14 mouse cellular contexts compared by ENCODE assay signal in genomic region chr11:115209958-115210357, GRCm38 (mm10). TPM values are rescaled to one million over a fixed set of nuclear protein-coding genes. Genes with fewer than 3 reads are reported as not detected.
A peak's percentile ranks its signal among the peaks of the same experiment; 100 is the strongest.
DNase-seq lines count a peak whose midpoint lies in the region; ATAC-seq and TF ChIP-seq lines count a peak whose summit lies in the region.
"Had no signal": no experiment of that assay in that cellular context is flagged by ENCODE, and none has a peak within 500 bp of the region (broad histone marks: within the 10 kb centered on the region; RNA-seq: fewer than 3 reads in every experiment).

No protein-coding gene starts in this region.

- H3K9ac ChIP-seq in heart, embryonic 15.5 days: no peak overlapping the region
- 0 out of 2 replicates have a peak overlapping the region, but pooled peaks have one; percentile 8 for H3K9ac ChIP-seq in neural tube, embryonic 12.5 days
- 0 out of 2 replicates have a peak overlapping the region, but pooled peaks have one; percentile 24 for H3K9ac ChIP-seq in hindbrain, postnatal 0 days (replicated peaks; ENCODE audit: low read length)
- H3K9ac ChIP-seq: stomach, embryonic 15.5 days had no signal

- WGBS in heart, embryonic 15.5 days: 80% methylated on average over 7 of the region's 7 CpGs
- 78% methylated on average over 7 of the region's 7 CpGs for WGBS in neural tube, embryonic 12.5 days
- WGBS in hindbrain, postnatal 0 days: 78% methylated on average over 7 of the region's 7 CpGs

- peaks cover 10% of the 10 kb centered on the region for H3K4me1 ChIP-seq in heart, embryonic 15.5 days (replicated peaks)
- peaks cover 41% of the 10 kb centered on the region for H3K4me1 ChIP-seq in neural tube, embryonic 12.5 days
- 0 out of 2 replicates have a peak, but pooled peaks cover 7% of the 10 kb centered on the region for H3K4me1 ChIP-seq in hindbrain, postnatal 0 days (ENCODE audit: insufficient read depth, low read length)

- ATAC-seq in heart, embryonic 15.5 days (replicated peaks; ENCODE audit: insufficient number of reproducible peaks, insufficient read depth, low FRiP score, low read depth): no peak
- no peak for ATAC-seq in neural tube, embryonic 12.5 days (ENCODE audit: low FRiP score, low read depth)
- no peak for ATAC-seq in hindbrain, postnatal 0 days
- ATAC-seq: intestine, embryonic 16.5 days had no signal

- H3K4me3 ChIP-seq in heart, embryonic 15.5 days: no peak overlapping the region
- H3K4me3 ChIP-seq in neural tube, embryonic 12.5 days: no peak overlapping the region
- H3K4me3 ChIP-seq in hindbrain, postnatal 0 days (ENCODE audit: low read length): no peak overlapping the region
- H3K4me3 ChIP-seq: erythroblast, embryonic 14.5 days; stomach, embryonic 15.5 days had no signal

- H3K36me3 ChIP-seq in heart, embryonic 15.5 days: peaks cover 9% of the 10 kb centered on the region; the same call in 1 of the 2 replicates
- H3K36me3 ChIP-seq in neural tube, embryonic 12.5 days: peaks cover 15% of the 10 kb centered on the region
- peaks cover 11% of the 10 kb centered on the region for H3K36me3 ChIP-seq in hindbrain, postnatal 0 days (ENCODE audit: insufficient read depth, low read length)
- H3K36me3 ChIP-seq: stomach, embryonic 15.5 days had no signal

- H3K27me3 ChIP-seq in heart, embryonic 15.5 days: peaks cover 9% of the 10 kb centered on the region
- H3K27me3 ChIP-seq in neural tube, embryonic 12.5 days (replicated peaks): peaks cover 4% of the 10 kb centered on the region; the same call in 1 of the 2 replicates
- H3K27me3 ChIP-seq in hindbrain, postnatal 0 days (ENCODE audit: insufficient read depth, low read length): no peaks in the 10 kb centered on the region
- H3K27me3 ChIP-seq: stomach, embryonic 15.5 days had no signal

- no peak overlapping the region for H3K4me2 ChIP-seq in heart, embryonic 15.5 days
- H3K4me2 ChIP-seq in neural tube, embryonic 12.5 days (replicated peaks): no peak overlapping the region
- no peak overlapping the region for H3K4me2 ChIP-seq in hindbrain, postnatal 0 days (ENCODE audit: low read depth, low read length)
- H3K4me2 ChIP-seq: stomach, embryonic 15.5 days had no signal

- no peak for DNase-seq in heart, adult 8-10 months (ENCODE audit: low spot score)
- no peak for DNase-seq in neural tube, embryonic 10.5 days (ENCODE audit: extremely low spot score, low spot score)
- DNase-seq in hindbrain, postnatal 0 days (ENCODE audit: low spot score): no peak
- no peak for DNase-seq in adrenal gland, postnatal 4 days (ENCODE audit: low spot score in 2 of 2)
- DNase-seq in layer of hippocampus, postnatal 10 days (ENCODE audit: low spot score in 2 of 2): no peak
- DNase-seq: gastrocnemius, postnatal 14 days; kidney, postnatal 10 days; lung, adult 18-20 months had no signal

- H3K27ac ChIP-seq in heart, embryonic 15.5 days: 0 out of 2 replicates have a peak overlapping the region, but pooled peaks have one; percentile 2
- H3K27ac ChIP-seq in neural tube, embryonic 12.5 days: no peak overlapping the region
- no peak overlapping the region for H3K27ac ChIP-seq in hindbrain, postnatal 0 days
- H3K27ac ChIP-seq: stomach, embryonic 15.5 days had no signal

- TF ChIP-seq CTCF in hindbrain, postnatal 0 days (IDR thresholded peaks at IDR 0.05; ENCODE audit: low read depth): no peak

- no peaks in the 10 kb centered on the region for H3K9me3 ChIP-seq in heart, embryonic 15.5 days (replicated peaks)
- no peaks in the 10 kb centered on the region for H3K9me3 ChIP-seq in neural tube, embryonic 12.5 days
- no peaks in the 10 kb centered on the region for H3K9me3 ChIP-seq in hindbrain, postnatal 0 days (ENCODE audit: low read length)
- H3K9me3 ChIP-seq: stomach, embryonic 15.5 days had no signal

RNA-seq across cellular contexts. Expression of gene Nat9, which starts 22.3 kb away (rescaled TPM):
- polyA plus RNA-seq in heart, embryonic 15.5 days (2015; fragmentation: Nextera tagmentation; extraction: Ambion mirVana): 16.2 and 20.8 TPM in 2 replicates
- 10 to 100 TPM; 25.0 to 34.9 (median 25.9) TPM for total RNA-seq in heart, adult 8-10 months (2022)
- 19.7 and 20.3 TPM in 2 replicates for polyA plus RNA-seq in neural tube, embryonic 12.5 days (2016; fragmentation: Nextera tagmentation; extraction: Ambion mirVana)
- total RNA-seq in hindbrain, postnatal 0 days (2014; rRNA removed): 17.3 and 27.8 TPM in 2 replicates
- polyA plus RNA-seq in hindbrain, postnatal 0 days (2015; fragmentation: Nextera tagmentation; extraction: Ambion mirVana): 17.3 and 22.2 TPM in 2 replicates
- 10 to 100 TPM; 21.6 to 22.1 TPM for total RNA-seq in adrenal gland, postnatal 4 days (2021)
- 10 to 100 TPM; 15.8 to 17.6 TPM for total RNA-seq in layer of hippocampus, postnatal 10 days (2021)

RNA-seq across cellular contexts. Expression of gene Tmem104, which starts 22.7 kb away (rescaled TPM):
- 6.6 and 11.4 TPM in 2 replicates for polyA plus RNA-seq in heart, embryonic 15.5 days (2015; fragmentation: Nextera tagmentation; extraction: Ambion mirVana)
- total RNA-seq in heart, adult 8-10 months (2022): 10 to 100 TPM in 1 of 4 experiments, 1 to 10 TPM in 3; 8.7 to 10.9 (median 9.1) TPM
- polyA plus RNA-seq in neural tube, embryonic 12.5 days (2016; fragmentation: Nextera tagmentation; extraction: Ambion mirVana): 8.6 and 9.7 TPM in 2 replicates
- 6.4 and 11.1 TPM in 2 replicates for total RNA-seq in hindbrain, postnatal 0 days (2014; rRNA removed)
- polyA plus RNA-seq in hindbrain, postnatal 0 days (2015; fragmentation: Nextera tagmentation; extraction: Ambion mirVana): 10.1 and 13.5 TPM in 2 replicates
- 10 to 100 TPM; 11.9 to 12.0 TPM for total RNA-seq in adrenal gland, postnatal 4 days (2021)
- total RNA-seq in layer of hippocampus, postnatal 10 days (2021): 10 to 100 TPM; 15.1 to 20.2 TPM

RNA-seq across cellular contexts. Expression of gene Slc9a3r1, which starts 46.8 kb away (rescaled TPM):
- polyA plus RNA-seq in heart, embryonic 15.5 days (2015; fragmentation: Nextera tagmentation; extraction: Ambion mirVana): 24.6 and 46.4 TPM in 2 replicates
- 1 to 10 TPM; 7.3 to 8.5 (median 8.5) TPM for total RNA-seq in heart, adult 8-10 months (2022)
- polyA plus RNA-seq in neural tube, embryonic 12.5 days (2016; fragmentation: Nextera tagmentation; extraction: Ambion mirVana): 36.7 and 41.1 TPM in 2 replicates
- total RNA-seq in hindbrain, postnatal 0 days (2014; rRNA removed): 72.6 and 76.9 TPM in 2 replicates
- polyA plus RNA-seq in hindbrain, postnatal 0 days (2015; fragmentation: Nextera tagmentation; extraction: Ambion mirVana): 91.8 and 98.2 TPM in 2 replicates
- total RNA-seq in adrenal gland, postnatal 4 days (2021): 10 to 100 TPM; 28.9 to 37.6 TPM
- 10 to 100 TPM; 70.4 to 78.0 TPM for total RNA-seq in layer of hippocampus, postnatal 10 days (2021)

RNA-seq across cellular contexts. Expression of gene Grin2c, which starts 57.1 kb away (rescaled TPM):
- 0.10 and 0.16 TPM in 2 replicates for polyA plus RNA-seq in heart, embryonic 15.5 days (2015; fragmentation: Nextera tagmentation; extraction: Ambion mirVana)
- total RNA-seq in heart, adult 8-10 months (2022): under 1 TPM; 0.09 to 0.65 (median 0.23) TPM
- 0.96 and 1.0 TPM in 2 replicates for polyA plus RNA-seq in neural tube, embryonic 12.5 days (2016; fragmentation: Nextera tagmentation; extraction: Ambion mirVana)
- 6.9 and 7.1 TPM in 2 replicates for total RNA-seq in hindbrain, postnatal 0 days (2014; rRNA removed)
- 1.0 and 1.1 TPM in 2 replicates for polyA plus RNA-seq in hindbrain, postnatal 0 days (2015; fragmentation: Nextera tagmentation; extraction: Ambion mirVana)
- total RNA-seq in adrenal gland, postnatal 4 days (2021): 1 to 10 TPM; 1.8 to 2.0 TPM
- total RNA-seq in layer of hippocampus, postnatal 10 days (2021): 10 to 100 TPM; 28.6 to 31.9 TPM
- total RNA-seq: gastrocnemius, postnatal 14 days; megakaryocyte, adult 5-6 weeks had no signal
